Mouse (Mus musculus) brown adipose tissue, adult 24 weeks (tissue): ENCODE measurements around the gene Tfap4. TPM values are rescaled to one million over a fixed set of nuclear protein-coding genes. Genes with fewer than 3 reads are reported as not detected.
"Not testable (repeated sequence)": the region's sequence is repeated elsewhere in the genome, so short reads cannot be mapped to it uniquely, and the experiment has no call there.

Source experiments
- H3K27ac ChIP-seq: fragments of 200-500 bp; replicated peaks from 2 replicates; pipeline ENCODE4 v1.5.1; 2012; ENCODE audit warnings: low read depth, mild to moderate bottlenecking, low read length
- H3K4me1 ChIP-seq: fragments of 200-500 bp; 2 replicates; pipeline ENCODE4 v1.6.1; 2012; ENCODE audit warnings: low read length, mixed read lengths; ENCODE audit not compliant: control insufficient read depth, insufficient read depth, insufficient read length
- H3K4me3 ChIP-seq: fragments of 200-500 bp; 2 replicates; pipeline ENCODE4 v1.5.1; 2012; ENCODE audit warnings: low read depth, mild to moderate bottlenecking, low read length, moderate library complexity; ENCODE audit not compliant: insufficient read depth
- polyA plus RNA-seq: library from polyadenylated mRNA; stranded (reverse); fragments of >200 nt; gene quantifications from 2 replicates; pipeline ENCODE4 v1.2.4, GENCODE M21; 2012; ENCODE audit not compliant: missing spikeins, insufficient read depth, insufficient read length

Gene Tfap4
- polyA plus RNA-seq, 1 experiment, result 3.2 TPM

DNA sequence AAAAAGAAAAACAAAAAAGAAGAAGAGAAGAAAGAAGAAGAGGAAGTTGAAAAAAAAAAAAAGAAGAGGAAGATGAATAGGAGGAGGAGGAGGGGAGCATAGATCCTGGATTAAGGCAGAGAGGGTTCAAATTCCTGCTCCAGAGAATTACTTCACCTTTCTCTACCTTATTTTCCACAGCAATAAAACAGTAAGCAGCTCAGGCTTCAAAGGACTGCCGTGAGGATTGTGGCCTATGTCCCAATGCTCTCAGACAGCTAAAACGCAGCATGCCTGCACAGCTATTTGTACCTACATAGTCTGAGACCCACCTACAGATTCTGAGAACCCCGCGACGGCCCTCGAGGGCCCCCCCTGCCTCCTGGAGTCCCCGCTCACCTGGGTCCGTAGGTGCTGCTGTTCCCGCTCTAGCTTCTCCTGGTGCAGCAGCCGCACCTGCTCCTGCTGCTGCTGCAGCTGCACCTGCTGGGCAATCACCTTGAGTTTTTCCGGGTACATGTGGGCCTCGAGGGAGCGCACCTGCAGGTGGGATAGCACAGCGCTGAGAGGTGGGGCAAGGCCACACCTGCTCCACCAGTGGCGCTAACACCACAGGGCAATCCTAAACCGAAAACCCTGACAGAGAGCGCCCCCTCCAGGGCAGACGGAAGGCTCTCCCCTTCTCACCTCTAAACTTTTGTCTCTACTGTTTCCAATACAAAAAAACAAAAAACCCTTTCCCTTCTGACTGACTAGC, 10.5 kb downstream of the Tfap4 start:
- H3K27ac ChIP-seq, result no peak overlapping the region
- H3K4me3 ChIP-seq, result no peak overlapping the region
- H3K4me1 ChIP-seq, result no peaks in the 10 kb centered on the region; the same call in 1 of the 2 replicates

DNA sequence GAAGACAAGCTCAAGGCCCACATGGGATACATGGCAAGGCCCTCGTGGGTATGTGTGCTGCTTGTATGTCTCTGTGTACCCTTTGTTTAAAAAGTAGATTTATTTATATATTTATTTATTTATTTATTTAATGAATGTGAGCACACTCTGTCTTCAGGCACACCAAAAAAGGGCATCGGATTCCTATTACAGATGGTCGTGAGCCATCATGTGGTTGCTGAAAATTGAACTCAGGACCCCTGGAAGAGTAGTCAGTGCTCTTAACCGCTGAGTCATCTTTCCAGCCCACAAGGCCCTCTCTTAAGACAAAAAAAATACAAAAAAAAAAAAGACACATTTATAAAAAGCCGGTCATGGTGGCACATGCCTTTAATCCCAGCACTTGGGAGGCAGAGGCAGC, 12.0 kb downstream of the Tfap4 start:
- H3K27ac ChIP-seq, result no peak overlapping the region
- no peaks in the 10 kb centered on the region; the same call in 1 of the 2 replicates for H3K4me1 ChIP-seq
- no peak overlapping the region for H3K4me3 ChIP-seq

DNA sequence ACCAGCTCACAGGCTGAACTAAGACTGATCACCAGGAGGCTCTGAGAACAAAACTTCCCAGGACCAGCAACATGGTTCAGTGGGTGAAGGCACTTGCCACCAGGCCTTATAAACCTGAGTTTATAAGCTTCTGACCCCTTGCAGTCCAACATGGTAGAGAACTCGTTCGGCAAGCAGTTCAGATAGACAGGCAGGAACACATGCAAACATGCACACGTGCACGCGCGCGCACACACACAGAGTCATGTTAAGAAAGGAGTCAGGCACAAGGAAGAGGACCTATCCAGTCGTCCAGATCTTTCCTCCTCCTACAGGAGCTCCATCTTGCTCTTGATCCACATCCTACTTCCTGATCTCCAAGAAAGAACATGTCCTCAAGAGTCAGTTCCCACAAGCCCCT, 12.8 kb downstream of the Tfap4 start:
- Histone ChIP-seq H3K4me3 (no peak overlapping the region), H3K27ac (no peak overlapping the region), H3K4me1 (no peaks in the 10 kb centered on the region; the same call in 1 of the 2 replicates)

DNA sequence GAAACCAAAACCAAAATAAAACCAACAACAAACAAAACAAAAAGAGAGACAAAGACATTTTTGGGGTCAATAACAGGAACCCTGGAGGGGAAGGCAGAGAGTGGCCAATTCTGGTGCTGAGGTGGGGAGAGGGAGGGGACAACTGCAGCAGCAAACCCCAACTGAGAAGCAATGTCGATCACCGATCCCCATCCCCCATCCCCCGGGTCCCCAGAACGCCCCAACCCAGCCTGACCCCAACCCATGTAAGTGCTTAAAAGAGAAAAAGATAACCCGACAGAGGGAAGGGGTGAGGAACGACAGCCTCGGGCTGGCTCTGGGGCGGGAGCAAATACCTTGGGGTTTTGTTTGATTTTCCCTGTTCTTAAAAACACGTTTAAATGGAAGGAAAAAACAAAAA, 14.8 kb downstream of the Tfap4 start:
- Histone ChIP-seq H3K4me1 (0 out of 2 replicates have a peak, but pooled peaks cover 2% of the 10 kb centered on the region), H3K27ac (no peak overlapping the region), H3K4me3 (no peak overlapping the region)

DNA sequence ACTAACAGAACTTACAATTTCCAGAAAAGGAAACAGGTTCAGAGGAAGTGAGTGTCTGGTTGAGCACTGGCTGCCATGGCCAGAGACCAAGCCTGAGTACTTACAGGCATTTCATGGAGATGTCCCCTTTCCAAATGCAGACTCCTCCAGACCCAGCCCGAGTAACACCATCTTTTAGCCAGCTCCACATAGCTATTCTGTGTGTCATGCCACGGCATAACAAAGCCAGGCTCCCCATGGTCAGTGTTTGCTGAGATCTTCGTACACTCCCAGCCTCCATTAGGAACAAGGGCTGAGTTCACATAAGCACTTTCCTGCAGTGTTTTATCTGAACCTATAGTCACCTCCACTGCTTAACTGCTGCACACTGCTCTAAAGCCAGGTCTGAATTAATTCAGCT, 16.4 kb downstream of the Tfap4 start:
- H3K4me1 ChIP-seq, result peaks cover 7% of the 10 kb centered on the region; the same call in 1 of the 2 replicates
- H3K27ac ChIP-seq, result no peak overlapping the region
- no peak overlapping the region for H3K4me3 ChIP-seq

DNA sequence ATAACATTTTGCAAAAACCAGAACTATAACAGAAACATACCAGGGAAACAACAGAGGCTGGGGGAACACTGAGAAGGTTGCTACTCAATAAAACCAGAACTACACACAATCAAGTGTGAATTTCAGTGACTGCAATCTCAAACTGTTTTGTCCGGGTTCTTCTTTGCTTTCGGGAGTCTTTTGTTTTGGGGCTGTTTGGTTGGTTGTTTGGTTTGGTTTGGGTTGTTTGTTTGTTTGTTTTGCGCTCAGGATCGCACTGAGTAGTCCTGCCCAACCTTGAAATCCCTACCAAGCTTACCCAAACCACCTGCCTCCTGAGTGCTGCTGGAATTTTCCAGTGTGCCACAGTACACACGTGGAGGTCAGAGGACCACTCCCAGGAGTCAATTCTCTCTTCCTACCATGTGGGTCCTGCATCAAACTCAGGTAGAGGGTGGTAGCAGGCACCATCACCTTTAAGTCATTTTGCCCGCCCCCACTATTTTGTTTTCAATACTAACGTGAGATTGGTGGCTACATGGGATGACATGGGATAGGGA, 17.3 kb downstream of the Tfap4 start:
- H3K4me3 ChIP-seq, result no peak overlapping the region
- H3K4me1 ChIP-seq, result peaks cover 7% of the 10 kb centered on the region; the same call in 1 of the 2 replicates
- H3K27ac ChIP-seq, result no peak overlapping the region

DNA sequence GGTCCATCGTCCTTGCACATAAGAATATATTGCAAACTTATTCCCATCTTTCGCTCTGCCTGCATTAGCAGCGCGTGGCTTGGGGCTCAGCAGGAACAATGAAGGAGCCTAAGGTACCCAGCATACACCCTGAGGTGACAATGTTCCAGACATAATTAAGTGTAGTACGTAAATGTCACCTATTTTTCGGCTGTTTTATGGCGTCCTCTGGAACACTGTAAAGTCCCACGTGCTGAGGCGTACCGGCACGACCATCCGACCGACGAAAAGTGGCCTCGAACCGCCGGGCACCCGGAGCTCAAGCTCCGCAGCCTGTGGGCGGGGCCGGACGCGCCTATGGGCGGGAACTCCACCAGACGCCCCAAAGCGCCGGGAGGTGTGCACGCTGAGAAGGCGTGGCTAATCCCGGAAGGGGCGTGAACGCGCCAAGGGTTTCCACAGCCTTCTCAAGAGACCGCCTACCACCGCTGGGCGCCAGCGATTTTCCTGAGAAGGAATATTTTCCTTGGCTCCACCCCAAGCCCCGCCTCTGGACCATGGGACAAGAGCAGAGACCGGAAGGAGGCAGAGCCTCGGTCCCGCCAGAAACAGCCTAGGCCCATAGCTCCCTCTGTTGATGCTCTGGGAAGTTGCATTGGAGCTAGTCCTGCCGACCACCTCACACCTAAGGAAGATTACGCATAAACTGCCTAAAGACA, 18.0 kb downstream of the Tfap4 start, which contains the start of gene Srl:
Srl (minus strand) TSS at position 316 of the 698 bp plus-strand sequence.
- peak within 1 kb of the TSS; percentile 65 for H3K27ac ChIP-seq
- H3K4me3 ChIP-seq, result peak within 1 kb of the TSS; percentile 65
- peaks cover 7% of the 10 kb centered on the region; the same call in 1 of the 2 replicates for H3K4me1 ChIP-seq

DNA sequence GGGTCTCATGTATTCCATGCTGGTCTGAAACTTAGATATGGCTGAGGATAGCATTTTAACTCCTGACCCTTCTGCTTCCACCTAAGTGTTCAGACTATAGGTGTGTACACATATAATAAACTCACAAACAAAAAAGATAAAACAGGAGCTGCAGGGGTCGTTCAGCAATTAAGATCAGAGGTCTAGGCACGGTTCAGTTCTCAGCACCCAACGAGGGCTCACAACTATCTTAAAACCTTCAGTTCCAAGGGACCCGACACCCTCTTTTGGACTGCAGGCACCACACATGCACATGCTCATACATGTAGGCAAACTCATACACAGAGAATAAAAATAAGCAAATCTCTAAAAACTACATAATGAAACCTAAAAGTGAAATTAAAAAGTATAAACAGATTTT, 18.6 kb downstream of the Tfap4 start:
- H3K4me3 ChIP-seq, result peak overlapping the region; percentile 65
- peaks cover 7% of the 10 kb centered on the region; the same call in 1 of the 2 replicates for H3K4me1 ChIP-seq
- no peak overlapping the region for H3K27ac ChIP-seq

DNA sequence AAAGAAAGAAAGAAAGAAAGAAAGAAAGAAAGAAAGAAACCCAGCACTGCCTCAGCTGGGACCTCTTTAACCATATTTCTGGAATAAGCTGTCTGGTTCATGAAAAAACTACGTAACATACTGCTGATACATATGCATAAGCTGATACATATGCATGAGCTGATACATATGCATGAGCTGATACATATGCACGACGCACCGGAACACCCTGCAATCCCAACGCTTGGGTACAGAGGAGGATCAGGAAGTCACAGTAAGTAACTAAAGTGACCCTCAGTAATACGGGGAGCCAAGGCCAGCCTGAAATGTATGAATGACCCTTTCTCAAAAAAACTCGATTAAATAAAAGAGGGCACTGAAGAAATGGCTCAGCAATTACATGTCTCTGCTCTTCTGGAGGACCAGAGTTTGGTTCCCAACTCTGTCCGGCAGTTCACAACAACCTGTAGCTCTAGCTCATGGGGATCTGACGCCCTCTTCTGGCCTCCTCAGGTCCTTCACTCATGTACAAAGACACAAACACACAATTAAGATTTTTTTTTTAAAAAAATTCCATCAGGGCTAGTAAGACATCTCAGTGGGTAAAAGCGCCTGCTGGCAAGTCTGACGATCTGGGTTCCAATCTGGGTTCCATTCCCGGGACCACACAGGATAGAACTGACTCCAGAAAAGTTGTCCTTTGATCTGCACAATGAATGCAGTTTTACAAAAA, 19.4 kb downstream of the Tfap4 start:
- Histone ChIP-seq H3K4me3 (no peak overlapping the region), H3K27ac (no peak overlapping the region), H3K4me1 (peaks cover 7% of the 10 kb centered on the region; the same call in 1 of the 2 replicates)

DNA sequence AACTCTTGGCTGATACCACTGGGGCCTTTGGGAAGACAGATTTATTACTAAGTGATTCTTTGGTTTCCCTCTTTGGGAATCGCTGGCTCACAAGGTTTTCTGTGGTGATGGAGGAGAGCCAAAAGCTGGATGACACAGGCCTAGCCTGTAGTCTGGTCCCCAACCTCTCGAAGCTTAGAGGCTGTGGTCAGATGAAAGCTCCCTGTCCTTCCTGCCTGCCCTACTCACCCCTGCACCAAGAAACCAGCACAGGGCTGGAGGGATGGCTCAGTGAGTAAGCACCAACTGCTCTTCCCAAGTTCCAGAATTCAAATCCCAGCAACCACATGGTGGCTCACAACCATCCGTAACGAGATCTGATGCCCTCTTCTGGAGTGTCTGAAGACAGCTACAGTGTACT, 20.1 kb downstream of the Tfap4 start:
- H3K4me1 ChIP-seq, result peaks cover 7% of the 10 kb centered on the region; the same call in 1 of the 2 replicates
- no peak overlapping the region for H3K4me3 ChIP-seq
- no peak overlapping the region; the same call in 1 of the 2 replicates for H3K27ac ChIP-seq

DNA sequence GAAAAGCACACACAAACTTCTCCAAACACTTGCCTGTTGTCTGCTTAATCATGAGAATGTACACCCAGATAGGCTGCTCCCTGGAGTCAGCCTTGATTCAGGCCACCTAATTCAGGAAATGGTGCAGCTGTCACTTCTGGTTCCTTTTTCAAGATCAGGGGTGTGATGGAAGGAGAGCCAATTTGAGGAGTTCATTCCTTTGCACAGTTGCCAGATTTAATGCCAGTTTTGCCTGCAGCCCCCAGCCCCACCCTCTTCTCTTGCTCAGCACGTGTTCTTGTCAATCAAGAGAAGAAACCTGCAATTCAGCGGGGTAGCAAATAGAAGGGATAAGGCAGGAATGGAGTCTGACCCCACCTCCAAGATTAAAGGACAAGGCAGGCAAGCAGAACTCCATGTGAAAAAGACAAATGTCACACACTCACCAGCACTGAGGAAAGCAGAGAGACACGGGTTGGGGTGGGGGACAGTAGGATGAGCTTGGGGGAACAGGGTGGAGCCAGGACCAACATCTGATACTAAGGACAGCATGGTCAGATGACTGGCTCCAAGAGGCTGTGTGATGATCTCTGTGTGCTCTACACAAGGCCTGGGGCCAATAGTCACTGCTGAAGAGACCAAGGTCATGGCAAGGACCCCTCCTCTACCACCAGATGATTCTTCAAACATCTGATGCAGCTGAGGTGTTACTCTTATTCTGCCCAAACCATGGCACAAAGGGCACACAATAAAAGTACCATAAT, 21.9 kb downstream of the Tfap4 start:
- H3K27ac ChIP-seq, result no peak overlapping the region
- no peak overlapping the region for H3K4me3 ChIP-seq
- peaks cover 7% of the 10 kb centered on the region; the same call in 1 of the 2 replicates for H3K4me1 ChIP-seq

DNA sequence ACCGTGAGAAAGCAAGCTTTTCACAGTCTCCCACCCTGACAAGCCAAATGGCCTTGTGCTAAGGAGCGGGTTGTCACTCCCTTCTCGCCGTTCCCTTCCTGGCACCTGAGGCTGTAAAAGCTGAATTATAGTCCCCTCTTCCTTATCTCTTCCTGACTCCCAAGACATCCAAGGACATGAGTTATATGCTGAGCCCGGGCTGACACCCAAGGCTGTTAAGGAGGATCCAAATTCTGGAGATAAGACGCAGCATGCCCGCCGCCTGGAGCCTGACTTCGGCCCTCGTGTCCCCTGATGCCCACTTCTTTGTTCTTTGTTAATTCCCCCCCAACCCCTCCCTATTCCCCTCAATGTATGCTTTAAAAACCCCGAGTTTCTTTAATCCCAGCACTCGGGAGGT, 32.3 kb downstream of the Tfap4 start:
- H3K4me3 ChIP-seq, H3K27ac ChIP-seq, H3K4me1 ChIP-seq: not testable (repeated sequence)

DNA sequence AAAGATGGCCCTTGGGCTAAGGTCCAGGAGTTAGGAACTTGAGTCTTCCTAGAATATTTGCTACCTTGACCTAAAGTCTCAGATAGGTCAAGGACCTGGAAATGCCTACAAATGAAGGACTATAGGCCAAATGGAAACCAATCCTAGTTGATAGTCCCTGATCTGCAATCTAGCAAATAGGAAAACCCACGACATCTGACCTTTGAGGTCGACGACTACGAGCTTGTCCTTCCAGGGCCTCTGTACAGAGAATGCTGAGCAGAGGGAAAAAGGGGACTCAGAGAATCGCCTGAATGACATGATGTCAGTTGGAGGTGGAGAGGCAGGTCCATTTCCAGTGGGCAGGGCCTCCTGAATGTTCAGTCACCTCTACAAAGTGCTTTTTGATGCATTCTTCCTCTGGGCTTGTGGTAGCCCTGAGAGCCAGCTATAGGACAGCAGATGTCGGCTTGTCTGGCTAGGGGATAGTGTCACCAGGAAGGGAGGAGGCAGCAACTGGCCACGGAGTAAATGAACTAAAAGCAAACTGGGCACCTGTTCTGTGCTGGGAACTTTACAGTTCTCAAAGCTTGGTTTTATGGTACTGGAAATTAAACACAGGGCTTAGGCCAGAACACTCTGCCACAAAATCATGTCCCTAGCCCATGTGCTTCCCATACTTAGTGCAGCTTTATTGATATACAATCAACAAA, 36.2 kb downstream of the Tfap4 start:
- Histone ChIP-seq H3K27ac (no peak overlapping the region), H3K4me1 (peaks cover 5% of the 10 kb centered on the region), H3K4me3 (no peak overlapping the region)

DNA sequence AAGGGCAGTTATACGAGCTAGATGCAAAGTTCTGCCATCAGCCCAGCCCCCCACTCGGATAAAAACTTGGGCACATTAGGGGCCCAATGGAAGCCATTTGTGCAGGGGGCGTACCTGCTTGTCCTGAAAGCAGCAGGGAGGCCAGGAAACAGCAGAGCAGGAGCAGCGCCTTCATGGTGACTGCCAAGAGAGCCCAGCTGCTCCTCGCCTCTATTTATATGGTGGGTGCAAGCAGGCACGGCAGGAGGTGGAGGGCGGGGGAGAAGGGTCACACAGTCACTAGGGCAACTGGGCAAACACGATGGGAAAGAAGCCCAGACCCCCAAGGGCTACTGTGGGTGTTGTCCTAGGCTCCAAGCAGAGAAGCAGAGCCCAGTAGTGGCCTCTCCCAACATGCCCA, 36.8 kb downstream of the Tfap4 start:
- no peak overlapping the region; the same call in 1 of the 2 replicates for H3K4me3 ChIP-seq
- H3K27ac ChIP-seq, result no peak overlapping the region

More for the DNA sequence above, 36.8 kb downstream of the Tfap4 start:
- peaks cover 5% of the 10 kb centered on the region for H3K4me1 ChIP-seq
